Mouse (Mus musculus): ENCODE data around the gene Usp50.

DNA sequence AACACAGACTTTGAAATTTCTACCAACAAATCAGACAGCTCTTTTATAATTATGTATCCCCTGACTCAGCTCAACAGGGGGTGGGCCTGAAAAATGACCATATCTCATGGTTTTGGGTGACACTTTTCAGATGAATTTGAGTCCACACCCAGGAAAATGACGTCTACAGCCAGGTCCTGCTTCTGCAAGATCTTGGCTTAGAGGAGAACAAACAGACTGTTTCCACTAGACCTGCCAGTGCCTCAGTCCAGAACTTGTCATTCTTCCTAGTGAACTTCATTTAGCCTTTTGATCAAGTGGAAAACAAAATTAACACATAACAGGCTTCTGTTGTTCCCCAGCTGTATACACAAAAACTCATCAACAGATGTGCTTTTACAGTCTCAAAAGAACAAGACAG, 6.9 kb downstream of the Usp50 start:
- TF ChIP-seq POLR2A (IDR thresholded peaks at IDR 0.05; ENCODE audit: low read depth, low read length): no peak
- no peak for TF ChIP-seq CTCF (IDR thresholded peaks at IDR 0.05; ENCODE audit: extremely low read depth, insufficient read depth, insufficient read length, insufficient replicate concordance)

All from spleen, adult 2 months (tissue).